Mouse (Mus musculus): Measurements from ENCODE around the gene Ptgr1.

Ptgr1 gene

DNA sequence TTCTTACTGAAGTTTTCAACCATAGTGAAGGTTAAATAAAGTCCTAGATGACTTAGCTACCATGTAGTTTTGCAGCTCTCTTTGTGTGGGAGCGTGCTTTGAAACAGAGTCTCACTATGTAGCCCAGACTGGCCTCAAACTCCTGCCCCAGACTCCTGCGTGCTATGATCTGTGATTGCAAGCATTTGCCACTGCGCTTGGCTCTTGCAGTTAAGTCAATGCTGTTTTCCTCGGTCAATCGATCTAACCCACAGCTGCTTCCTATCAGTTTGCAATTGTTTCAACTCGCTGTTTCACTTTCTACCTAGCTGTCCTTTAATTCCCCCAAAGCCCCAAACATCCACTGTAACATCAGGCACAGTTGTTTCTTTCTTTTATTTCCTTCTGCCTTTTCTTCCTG is 54.4 kb downstream of the Ptgr1 start:
- DNase-seq (ENCODE audit: extremely low read depth, insufficient read length, low spot score), result no peak

DNA sequence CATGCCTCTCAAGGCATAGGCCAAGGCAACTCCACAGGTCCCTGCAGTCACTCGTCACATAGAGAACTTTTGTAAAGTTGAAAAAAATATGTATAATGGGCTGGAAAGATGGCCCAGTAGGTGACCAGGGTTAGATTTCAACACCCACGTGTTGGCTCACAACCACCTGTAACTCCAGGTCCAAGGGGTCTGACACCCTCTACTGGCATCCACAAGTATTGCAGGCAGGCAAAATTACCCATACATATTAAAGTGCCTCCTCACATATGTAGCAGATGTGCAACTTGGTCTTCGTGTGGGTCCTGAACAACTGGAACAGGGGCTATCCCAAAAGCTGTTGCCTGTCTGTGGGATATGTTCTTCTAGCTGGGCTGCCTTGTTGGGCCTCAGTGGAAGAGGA is 59.3 kb downstream of the Ptgr1 start:
- DNase-seq (ENCODE audit: extremely low read depth, insufficient read length, low spot score), result no peak

DNA sequence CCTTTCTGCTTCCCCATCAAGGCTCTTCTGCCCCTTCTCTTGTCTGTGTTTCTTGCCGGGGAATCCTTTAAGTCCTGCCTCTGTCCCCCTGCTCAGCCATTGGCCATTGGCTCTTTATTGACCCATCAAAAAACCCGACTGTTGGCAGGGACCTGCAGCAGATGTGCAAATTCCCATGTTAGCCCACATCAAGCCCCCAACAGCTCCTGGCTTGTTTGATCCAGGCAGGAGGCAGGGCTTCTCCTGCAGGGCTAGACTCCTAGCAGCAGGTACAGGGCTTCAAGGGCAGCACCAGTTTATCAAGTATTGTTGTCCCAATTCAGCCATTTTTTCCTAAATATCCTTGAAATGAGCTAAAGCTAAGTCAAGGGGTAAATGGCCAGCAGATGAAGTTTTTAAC is 60.8 kb downstream of the Ptgr1 start:
- DNase-seq (ENCODE audit: extremely low read depth, insufficient read length, low spot score), result no peak

DNA sequence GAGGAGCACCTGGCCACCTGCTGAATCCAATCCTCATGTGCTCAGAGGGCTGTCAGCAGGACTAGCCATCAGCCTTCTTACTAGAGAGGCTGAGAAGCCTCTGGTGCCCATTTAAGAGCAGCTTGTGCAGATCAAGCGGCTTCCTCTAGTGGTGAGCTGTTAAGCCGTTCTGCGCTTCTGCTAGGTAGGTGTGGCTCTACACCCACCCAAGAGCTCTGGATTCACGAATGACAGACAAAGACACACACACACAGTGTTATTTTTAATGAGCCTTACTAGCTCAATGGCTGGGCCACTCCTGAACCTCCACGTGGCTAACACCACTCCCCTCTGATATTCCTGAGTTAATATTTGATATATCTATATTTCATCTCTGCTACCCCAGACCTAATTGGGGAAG is 61.3 kb downstream of the Ptgr1 start:
- DNase-seq (ENCODE audit: extremely low read depth, insufficient read length, low spot score), result no peak

DNA sequence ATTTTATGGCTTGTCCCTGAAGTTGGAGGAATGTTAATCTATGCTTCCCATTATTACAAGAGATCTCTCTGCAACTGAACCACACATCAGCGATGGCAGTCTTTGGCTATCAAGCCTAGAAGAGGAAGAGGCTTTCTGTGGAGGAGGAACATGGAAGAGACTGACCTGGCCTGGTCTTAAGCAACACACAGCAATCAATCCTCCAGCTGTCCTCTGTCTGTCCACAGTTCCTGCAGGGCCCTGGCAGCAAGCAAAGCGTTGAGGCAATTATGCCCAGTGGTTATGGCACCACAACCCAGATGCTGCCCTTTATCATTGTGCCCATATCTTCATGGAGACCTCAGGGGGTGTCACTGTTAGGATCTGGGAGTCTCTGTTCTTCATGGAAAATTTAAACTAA is 63.0 kb downstream of the Ptgr1 start:
- DNase-seq (ENCODE audit: extremely low read depth, insufficient read length, low spot score), result no peak

Data from 3134 (cell line).